Mouse (Mus musculus) stomach, embryonic 14.5 days (tissue): Measurements from ENCODE around the gene Yars. TPM values are rescaled to one million over a fixed set of nuclear protein-coding genes. Genes with fewer than 3 reads are reported as not detected.

Source experiments
- ATAC-seq: fragments of 200-750 bp; cut with Nextera tagmentation; 2 replicates; pipeline ENCODE4 v1.8.0; 2017; ENCODE audit warnings: low read depth, moderate TSS enrichment; ENCODE audit not compliant: insufficient number of reproducible peaks, insufficient read depth, low FRiP score
- H3K27ac ChIP-seq: fragments of 300-500 bp; sonication (generic); 2 replicates; pipeline ENCODE4 v1.5.1; 2014; ENCODE audit warnings: mild to moderate bottlenecking, low read length, moderate library complexity, mixed read lengths
- H3K27me3 ChIP-seq: fragments of 300-500 bp; sonication (generic); 2 replicates; pipeline ENCODE4 v1.6.1; 2014; ENCODE audit warnings: low read length, control low read depth, mixed read lengths; ENCODE audit not compliant: control insufficient read depth, insufficient read depth
- H3K36me3 ChIP-seq: fragments of 300-500 bp; sonication (generic); 2 replicates; pipeline ENCODE4 v1.6.1; 2014; ENCODE audit warnings: mild to moderate bottlenecking, control low read depth, low read length, moderate library complexity, mixed read lengths; ENCODE audit not compliant: control insufficient read depth, insufficient read depth
- H3K4me1 ChIP-seq: fragments of 300-500 bp; sonication (generic); 2 replicates; pipeline ENCODE4 v1.6.1; 2014; ENCODE audit warnings: low read length, control low read depth, mixed read lengths; ENCODE audit not compliant: control insufficient read depth, insufficient read depth
- H3K4me2 ChIP-seq: fragments of 300-500 bp; sonication (generic); replicated peaks from 2 replicates; pipeline ENCODE4 v1.6.1; 2014; ENCODE audit warnings: low read depth, low read length, control low read depth
- H3K4me3 ChIP-seq: fragments of 300-500 bp; sonication (generic); 2 replicates; pipeline ENCODE4 v1.5.1; 2014; ENCODE audit warnings: low read depth, low read length, control low read depth
- H3K9ac ChIP-seq: fragments of 300-500 bp; sonication (generic); replicated peaks from 2 replicates; pipeline ENCODE4 v1.6.1; 2014; ENCODE audit warnings: low read depth, mild to moderate bottlenecking, control low read depth, low read length, moderate library complexity, mixed read lengths
- H3K9me3 ChIP-seq: fragments of 300-500 bp; sonication (generic); 2 replicates; pipeline ENCODE4 v1.6.1; 2016; ENCODE audit warnings: low read depth, low read length, control low read depth; ENCODE audit not compliant: control insufficient read depth
- WGBS: fragments of 180-500 bp; shearing (Covaris S2); extraction: QIAGEN DNeasy Blood & Tissue Kit; methylation state at CpG from one replicate; pipeline ENCODE4 v1.1.7; 2014; 5-methylcytosine and 5-hydroxymethylcytosine counted together
- polyA plus RNA-seq: library from polyadenylated mRNA; unstranded; fragments of >200 nt; fragmentation: Nextera tagmentation; extraction: Ambion mirVana; gene quantifications from 2 replicates; pipeline ENCODE4 v1.2.1, GENCODE M21; 2014

The Yars gene
- polyA plus RNA-seq, 1 experiment from 2014 or later: 81.6 TPM

DNA sequence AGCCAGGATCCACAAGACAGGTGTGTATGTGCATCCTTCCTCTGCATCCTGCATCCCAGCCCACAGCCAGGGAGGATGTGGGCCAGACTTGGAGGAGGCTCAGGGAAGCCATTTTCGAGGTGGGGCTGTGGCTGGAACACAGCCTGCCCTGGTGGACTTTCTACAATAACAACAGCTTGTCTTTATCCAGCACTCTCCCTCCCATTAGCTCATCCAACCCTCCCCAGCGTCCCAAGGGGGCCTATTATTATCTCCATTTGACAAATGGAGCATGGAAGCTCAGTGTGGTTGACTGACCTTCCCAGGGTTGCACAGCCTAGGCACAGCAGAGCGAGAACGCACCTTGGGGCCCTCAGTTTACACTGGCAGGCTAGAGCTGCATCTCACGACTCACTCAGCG, 71.1 kb downstream of the Yars start:
- ATAC-seq: no peak
- H3K4me1 ChIP-seq: peaks cover 20% of the 10 kb centered on the region
- H3K4me3 ChIP-seq: no peak overlapping the region
- no peak overlapping the region for H3K27ac ChIP-seq
- H3K27me3 ChIP-seq: no peaks in the 10 kb centered on the region
- H3K9ac ChIP-seq: no peak overlapping the region
- 19% methylated on average over 6 of the region's 6 CpGs for WGBS
- no peaks in the 10 kb centered on the region for H3K9me3 ChIP-seq
- no peak overlapping the region for H3K4me2 ChIP-seq
- H3K36me3 ChIP-seq: no peaks in the 10 kb centered on the region

DNA sequence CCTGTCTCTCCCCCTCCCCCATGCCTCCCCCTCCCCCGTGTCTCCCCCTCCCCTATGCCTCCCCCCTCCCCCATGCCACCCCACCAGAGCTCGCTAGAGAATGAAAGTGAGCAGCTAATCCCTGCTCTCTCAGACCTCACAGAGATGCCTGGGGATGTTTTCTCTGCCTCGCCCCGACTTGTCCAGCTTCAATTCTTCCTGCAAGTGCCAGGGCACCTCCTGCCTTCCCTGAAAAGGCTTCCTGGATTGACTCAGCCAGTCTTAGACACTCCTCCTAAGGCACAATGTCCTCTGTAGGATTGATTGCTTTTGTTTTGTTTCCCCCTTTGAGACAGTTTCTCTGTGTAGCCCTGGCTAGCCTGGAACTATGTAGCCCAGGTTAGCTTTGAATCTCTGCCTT, 71.6 kb downstream of the Yars start, which contains the start of gene C77080:
C77080 (minus strand) TSS at position 209 of the 400 bp plus-strand sequence.
- 11% methylated on average over 3 of the region's 4 CpGs for WGBS
- Histone ChIP-seq H3K4me1 (peaks cover 20% of the 10 kb centered on the region), H3K27ac (no peak within 1 kb of the TSS), H3K27me3 (no peaks in the 10 kb centered on the region), H3K9ac (no peak within 1 kb of the TSS), H3K4me3 (no peak within 1 kb of the TSS), H3K36me3 (no peaks in the 10 kb centered on the region), H3K9me3 (no peaks in the 10 kb centered on the region), H3K4me2 (no peak within 1 kb of the TSS)
- no peak for ATAC-seq

DNA sequence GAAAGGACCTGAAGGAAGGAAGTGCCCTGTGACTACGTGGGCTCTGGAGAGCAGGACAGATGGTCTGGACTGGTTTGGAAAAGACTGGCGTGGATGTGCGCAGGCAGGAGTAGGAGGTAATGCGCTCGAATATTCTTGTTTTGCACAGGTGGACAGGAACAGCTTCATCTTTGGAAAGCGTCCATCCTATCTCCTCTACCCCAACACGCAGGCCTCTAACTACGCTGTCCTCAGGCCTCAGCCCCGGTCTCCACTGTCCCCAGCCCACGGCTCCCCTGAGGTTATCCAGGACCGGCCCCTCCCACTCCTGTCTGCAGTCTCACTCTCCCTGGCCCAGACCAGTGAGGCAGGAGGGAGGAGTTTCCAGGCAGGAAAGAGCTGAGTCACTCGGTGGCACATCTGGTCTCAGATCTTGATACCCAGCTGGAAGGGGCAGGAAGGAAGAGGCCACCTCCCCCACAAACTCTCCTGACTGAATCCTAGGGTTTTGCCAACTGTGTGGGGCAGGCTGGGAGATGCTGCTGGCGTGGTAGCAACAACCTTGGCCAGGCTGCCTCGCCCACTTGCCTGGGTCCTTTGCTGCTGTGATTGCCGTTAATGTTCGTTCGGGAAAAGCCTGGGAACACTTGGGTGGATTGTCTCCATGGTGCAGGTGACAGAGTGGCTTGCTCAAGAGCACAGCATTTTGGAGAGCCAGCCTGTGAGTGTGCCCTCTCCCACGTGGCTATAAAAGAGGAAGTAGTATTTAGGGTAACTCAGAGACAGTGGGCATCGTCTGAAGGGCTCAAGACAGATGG, 73.9 kb downstream of the Yars start:
- peak overlapping the region; percentile 33; the same call in 1 of the 2 replicates for H3K27ac ChIP-seq
- WGBS: 32% methylated on average over 19 of the region's 19 CpGs
- H3K36me3 ChIP-seq: no peaks in the 10 kb centered on the region
- no peak overlapping the region for H3K4me3 ChIP-seq
- no peaks in the 10 kb centered on the region for H3K9me3 ChIP-seq
- peak; percentile 82; the same call in 1 of the 2 replicates for ATAC-seq
- H3K4me2 ChIP-seq: peak overlapping the region; percentile 15; the same call in 1 of the 2 replicates
- H3K27me3 ChIP-seq: no peaks in the 10 kb centered on the region
- H3K9ac ChIP-seq: no peak overlapping the region
- peaks cover 10% of the 10 kb centered on the region for H3K4me1 ChIP-seq

DNA sequence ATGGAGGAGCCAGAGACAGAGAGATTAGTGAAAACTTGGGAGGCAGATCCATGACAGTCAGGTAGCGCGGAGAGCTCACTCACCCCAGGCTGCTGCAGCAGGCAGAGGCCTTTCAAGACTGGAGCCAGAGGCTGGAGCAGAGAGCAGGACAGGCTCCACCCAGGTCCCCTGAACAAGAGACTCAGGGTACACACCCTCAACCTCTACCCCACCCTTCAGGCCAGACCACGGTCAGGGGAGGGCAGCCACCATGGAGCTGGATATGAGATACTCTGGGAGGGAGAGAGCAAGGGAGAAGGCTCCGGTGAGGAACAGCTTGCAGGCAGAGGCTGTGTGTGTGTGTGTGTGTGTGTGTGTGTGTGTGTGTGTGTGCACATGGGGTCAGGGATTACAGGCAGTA, 76.6 kb downstream of the Yars start:
- 69% methylated on average over 4 of the region's 4 CpGs for WGBS
- H3K27me3 ChIP-seq: no peaks in the 10 kb centered on the region
- peaks cover 10% of the 10 kb centered on the region for H3K4me1 ChIP-seq
- H3K4me3 ChIP-seq: no peak overlapping the region
- no peaks in the 10 kb centered on the region for H3K9me3 ChIP-seq
- H3K9ac ChIP-seq: no peak overlapping the region
- H3K27ac ChIP-seq: no peak overlapping the region
- H3K36me3 ChIP-seq: no peaks in the 10 kb centered on the region
- no peak overlapping the region for H3K4me2 ChIP-seq
- no peak; the same call in 1 of the 2 replicates for ATAC-seq

- no peaks in the 10 kb centered on the region for H3K27me3 ChIP-seq
- no peak overlapping the region for H3K4me3 ChIP-seq
- WGBS: 64% methylated on average over 5 of the region's 5 CpGs
- H3K27ac ChIP-seq: no peak overlapping the region
- no peak overlapping the region for H3K4me2 ChIP-seq
- peaks cover 10% of the 10 kb centered on the region for H3K4me1 ChIP-seq
- H3K9me3 ChIP-seq: no peaks in the 10 kb centered on the region
- ATAC-seq: no peak
- no peak overlapping the region for H3K9ac ChIP-seq
- no peaks in the 10 kb centered on the region for H3K36me3 ChIP-seq
These were observed 77.3 kb downstream of the Yars start for GRCm38 (mm10) chr4:129266821-129267220.

GRCm38 (mm10) chr4:129268698-129269097, 79.1 kb downstream of the Yars start:
- H3K27me3 ChIP-seq: no peaks in the 10 kb centered on the region
- 46% methylated on average over 1 of the region's 1 CpGs for WGBS
- no peaks in the 10 kb centered on the region for H3K36me3 ChIP-seq
- H3K4me1 ChIP-seq: peaks cover 6% of the 10 kb centered on the region; the same call in 1 of the 2 replicates
- no peak overlapping the region for H3K9ac ChIP-seq
- ATAC-seq: no peak
- no peak overlapping the region for H3K4me3 ChIP-seq
- H3K4me2 ChIP-seq: no peak overlapping the region
- no peak overlapping the region for H3K27ac ChIP-seq
- H3K9me3 ChIP-seq: no peaks in the 10 kb centered on the region

Other genes starting within 250 kb of the Yars start
- gene Azin2, start 227.3 kb upstream of the Yars start, polyA plus RNA-seq: 17.6 and 19.1 TPM in 2 replicates
- 123 and 127 TPM in 2 replicates for gene Ak2, start 197.8 kb upstream of the Yars start, polyA plus RNA-seq
- 6.9 and 7.2 TPM in 2 replicates for gene Rnf19b, start 131.5 kb upstream of the Yars start, polyA plus RNA-seq
- gene Tmem54, start 84.2 kb upstream of the Yars start, polyA plus RNA-seq: 20.9 and 22.6 TPM in 2 replicates
- 1.1 and 2.0 TPM in 2 replicates for gene Hpca, start 67.7 kb upstream of the Yars start, polyA plus RNA-seq
- gene Fndc5, start 52.8 kb upstream of the Yars start, polyA plus RNA-seq: 1.4 TPM in 2 replicates
- 18.2 and 20.3 TPM in 2 replicates for gene S100pbp, start within 50 bp of the Yars start, polyA plus RNA-seq
- gene C77080, start 71.6 kb downstream of the Yars start, polyA plus RNA-seq: 6.8 and 8.0 TPM in 2 replicates
- gene Sync, start 97.9 kb downstream of the Yars start, polyA plus RNA-seq: 1.7 and 1.9 TPM in 2 replicates
- gene Rbbp4, start 145.6 kb downstream of the Yars start, polyA plus RNA-seq: 329 and 348 TPM in 2 replicates
- 46.7 and 52.2 TPM in 2 replicates for gene Zbtb8os, start 145.9 kb downstream of the Yars start, polyA plus RNA-seq
- gene Zbtb8a, start 188.4 kb downstream of the Yars start, polyA plus RNA-seq: 14.1 and 14.8 TPM in 2 replicates